Mouse (Mus musculus) Muller cell, postnatal 12 days (primary cell): ENCODE measurements at regions not wholly inside any gene's neighbourhood (a gene's known extent, or its start where the extent isn't known, plus 50 kb on each side); places are given as distances from the start of the nearest gene placed in this dataset.
A peak's percentile ranks its signal among the peaks of the same experiment; 100 is the strongest.

Experiments used
- DNase-seq: peaks from one replicate; pipeline ENCODE4 v3.0.0-alpha.2; 2015; ENCODE audit errors: inconsistent ontology term

DNA sequence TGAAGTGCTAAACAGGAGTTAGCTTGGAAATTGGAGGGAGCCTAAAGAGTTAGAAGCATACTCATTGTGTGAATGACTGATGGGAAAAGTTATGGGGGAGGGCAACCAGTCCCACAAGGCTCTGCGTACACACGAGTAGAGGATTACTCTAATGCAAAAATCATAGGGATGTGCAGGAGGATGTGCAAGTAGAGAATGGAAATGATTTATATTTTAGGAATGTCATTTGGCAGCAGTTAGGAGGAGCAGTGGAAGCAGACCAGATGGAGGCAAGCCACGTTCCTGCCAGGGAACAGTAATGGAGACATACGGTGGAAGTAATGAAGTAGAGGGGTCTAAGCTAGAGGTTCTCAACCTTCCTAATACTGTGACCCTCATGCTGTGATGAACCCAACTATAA is 194.1 kb upstream of the Arhgap24 start:
- peak; percentile 58 for DNase-seq

DNA sequence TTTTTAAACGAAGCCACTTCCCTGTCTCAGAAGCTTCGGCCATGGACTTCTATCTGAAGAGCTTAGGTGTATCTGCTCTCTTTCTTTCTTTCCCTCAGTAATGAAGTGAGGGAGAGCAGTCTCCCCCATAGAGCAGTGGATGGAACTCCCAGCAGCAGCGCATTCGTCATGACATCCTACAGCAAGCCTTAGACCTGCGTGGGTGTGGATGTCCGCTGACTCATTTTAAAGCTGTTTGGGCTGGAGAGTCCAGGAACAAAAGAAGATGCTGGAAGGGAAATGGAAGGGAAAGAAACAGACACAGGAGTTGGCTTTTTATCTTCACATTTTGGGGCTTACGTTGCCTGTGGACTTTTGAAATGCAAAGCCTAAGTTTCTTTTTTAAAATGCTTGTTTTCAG is 190.3 kb upstream of the Arhgap24 start:
- no peak for DNase-seq

DNA sequence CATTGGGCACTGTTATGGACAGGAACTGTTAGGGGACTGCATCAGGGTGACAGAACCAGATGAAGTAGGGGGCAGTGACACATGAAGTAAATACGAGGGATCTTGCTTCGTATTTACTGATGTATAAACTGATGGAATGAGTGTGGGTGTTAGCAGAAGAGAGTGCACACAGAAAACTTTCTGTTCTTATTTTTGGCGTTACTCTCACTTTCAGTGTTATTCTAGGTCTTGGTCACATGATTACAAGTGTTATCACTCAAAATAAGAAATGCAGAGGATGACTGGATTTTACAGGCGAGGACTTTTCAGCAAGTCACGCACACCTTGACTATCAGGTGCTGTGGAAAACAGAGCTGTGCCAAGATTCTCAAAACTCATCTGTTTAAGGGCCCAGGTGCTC is 185.6 kb upstream of the Arhgap24 start:
- DNase-seq = no peak

DNA sequence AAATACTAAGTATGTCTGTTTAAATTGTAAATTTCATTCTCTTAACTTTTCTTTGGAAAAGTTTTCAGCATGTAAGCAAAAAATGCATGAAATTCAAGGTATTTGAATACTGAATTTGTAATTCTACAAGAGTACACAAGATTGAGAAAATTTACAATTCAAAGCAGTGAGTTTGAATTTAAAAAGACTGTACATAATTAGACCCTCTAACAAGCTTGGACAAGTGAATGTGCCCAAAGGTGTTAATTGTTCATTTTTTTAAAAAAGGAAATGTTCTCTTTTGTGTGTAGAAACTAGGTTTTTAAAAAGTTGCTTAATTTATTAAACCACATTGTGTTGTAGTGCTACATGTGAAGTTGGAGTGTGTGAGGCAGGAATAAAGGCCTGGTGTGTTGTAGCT is 174.9 kb upstream of the Arhgap24 start:
- no peak for DNase-seq

DNA sequence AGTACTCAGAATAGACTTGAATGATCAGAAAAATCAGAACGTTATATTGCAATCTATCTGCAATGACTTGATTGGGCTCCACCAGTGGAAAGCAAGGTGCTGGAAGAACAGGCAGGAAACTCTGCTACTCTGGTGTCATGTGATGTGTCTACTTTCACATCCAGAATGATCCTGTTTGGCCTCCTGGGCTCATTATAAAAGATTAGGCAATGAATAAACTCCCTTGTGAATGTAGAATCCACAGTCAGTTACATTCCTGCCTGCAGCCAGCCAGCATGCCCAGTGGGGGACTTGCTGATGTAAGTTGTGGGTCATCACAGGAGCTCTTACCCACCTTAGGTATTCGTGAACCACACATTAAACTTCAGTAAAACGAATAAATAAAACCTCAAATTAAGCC is 174.5 kb upstream of the Arhgap24 start:
- peak; percentile 47 for DNase-seq

DNA sequence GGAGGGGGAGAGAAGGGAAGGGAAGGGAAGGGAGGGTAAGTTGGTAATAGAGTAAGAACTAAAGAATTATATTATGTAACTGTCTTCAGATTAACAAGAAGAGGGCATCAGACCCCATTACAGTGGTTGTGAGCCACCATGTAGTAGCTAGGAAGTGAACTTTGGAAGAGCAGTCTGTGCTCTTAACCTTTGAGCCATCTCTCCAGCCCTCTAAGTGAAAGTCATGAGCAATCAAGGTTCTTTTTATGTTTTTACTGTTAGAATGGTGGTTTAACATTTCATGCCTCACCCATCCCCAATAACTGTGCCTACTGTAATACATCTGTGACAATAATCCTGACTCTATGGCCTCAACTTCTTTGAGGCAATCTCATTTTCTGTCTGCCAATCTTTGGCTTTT is 169.6 kb upstream of the Arhgap24 start:
- DNase-seq = no peak

DNA sequence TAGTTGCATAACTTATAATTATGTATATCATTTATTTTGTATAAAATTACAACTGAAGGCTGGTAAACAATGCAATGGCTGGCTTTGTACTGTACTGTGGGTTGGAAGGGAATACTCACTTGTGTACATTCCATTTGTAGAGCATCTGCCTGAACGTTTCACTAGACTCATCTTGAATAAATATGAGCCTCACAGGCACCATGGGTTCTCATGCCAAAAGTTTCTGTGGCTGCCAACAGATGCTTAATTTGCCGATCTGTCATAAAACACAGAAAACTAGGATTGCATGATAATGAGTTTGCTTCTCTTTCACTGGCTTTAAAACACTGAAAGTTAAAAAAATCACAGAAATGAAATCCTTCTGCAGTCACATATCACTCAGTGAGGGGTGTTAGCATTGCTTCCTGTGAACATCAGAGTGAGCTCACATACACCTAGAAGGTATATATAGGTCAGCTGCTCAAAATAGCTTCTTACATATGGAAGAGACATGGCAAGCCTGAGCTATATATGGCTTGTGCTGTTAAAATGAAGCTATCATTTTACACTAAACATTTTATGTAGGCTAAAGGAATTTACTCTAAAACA is 152.9 kb upstream of the Arhgap24 start:
- DNase-seq = peak; percentile 24

DNA sequence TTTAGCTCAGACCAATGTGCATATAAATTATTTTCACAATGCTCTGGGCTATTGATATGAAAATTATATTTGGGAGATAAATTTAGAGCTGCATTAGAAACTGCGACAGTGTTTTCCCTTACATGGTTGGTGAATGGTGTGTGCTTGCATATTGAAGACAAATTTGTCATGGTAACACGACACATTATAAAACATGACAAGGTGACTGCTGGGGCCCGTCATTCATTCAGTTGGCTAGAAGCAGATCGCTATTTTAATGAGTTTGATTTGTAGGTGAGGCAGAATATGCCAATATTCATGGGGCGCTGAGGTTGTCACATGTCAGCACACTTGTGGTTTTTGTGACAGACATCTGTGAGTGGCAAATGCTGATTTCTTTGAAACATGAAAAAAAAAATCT is 147.3 kb upstream of the Arhgap24 start:
- no peak for DNase-seq

DNA sequence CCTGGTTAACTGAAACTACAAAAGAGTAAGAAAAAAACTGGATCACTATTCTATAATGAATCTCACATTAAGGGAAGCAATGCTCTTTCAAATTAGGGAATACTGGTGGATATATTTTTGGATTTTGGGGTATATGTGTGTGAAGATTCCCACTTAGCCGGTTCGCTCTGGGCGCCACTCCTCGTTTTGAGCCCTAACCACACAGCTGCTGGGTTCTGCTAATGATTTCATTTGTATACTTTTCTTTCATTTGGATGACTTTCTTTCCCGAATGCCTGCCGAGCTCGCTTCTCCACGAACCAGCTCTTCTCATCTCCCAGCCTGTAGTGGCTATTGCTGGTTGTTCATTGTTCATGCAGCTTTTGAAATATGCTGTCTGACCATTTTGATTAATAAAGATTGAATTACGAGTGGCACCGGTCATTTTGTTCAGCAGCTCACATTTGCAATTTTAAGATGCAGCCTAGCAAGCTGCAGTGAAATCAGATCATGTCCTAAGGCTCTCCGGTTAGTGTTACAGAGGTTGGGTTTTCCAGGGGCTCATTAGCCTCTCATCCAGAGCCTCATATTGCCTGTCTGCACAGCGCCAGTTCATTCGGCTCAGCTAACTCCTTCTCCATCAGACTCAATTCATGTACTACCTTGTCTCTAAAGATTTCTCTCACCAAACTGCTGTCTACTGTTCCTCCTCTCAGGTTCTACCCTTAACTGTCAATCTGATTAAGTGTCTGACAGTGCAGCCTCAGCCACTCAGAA is 146.6 kb upstream of the Arhgap24 start:
- no peak for DNase-seq

DNA sequence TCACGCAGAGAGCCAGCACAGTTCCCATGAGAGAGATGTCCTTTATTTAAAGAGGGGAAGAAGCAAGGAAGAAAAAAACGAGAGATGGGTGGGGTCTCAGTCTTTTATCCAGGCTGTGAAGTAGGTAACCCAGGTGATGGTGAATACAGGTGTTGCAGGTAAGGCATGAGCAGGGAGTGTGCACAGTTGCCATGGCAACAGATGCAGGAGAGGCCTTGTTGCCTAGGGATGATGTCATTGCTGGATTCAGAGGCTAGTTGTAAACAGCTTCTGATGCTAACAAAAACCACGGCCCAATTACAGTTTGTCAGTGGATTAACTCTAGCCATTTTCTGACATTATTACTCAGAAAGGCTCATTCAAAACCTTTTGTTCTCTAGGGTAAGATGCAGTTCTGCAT is 114.7 kb upstream of the Arhgap24 start:
- no peak for DNase-seq

DNA sequence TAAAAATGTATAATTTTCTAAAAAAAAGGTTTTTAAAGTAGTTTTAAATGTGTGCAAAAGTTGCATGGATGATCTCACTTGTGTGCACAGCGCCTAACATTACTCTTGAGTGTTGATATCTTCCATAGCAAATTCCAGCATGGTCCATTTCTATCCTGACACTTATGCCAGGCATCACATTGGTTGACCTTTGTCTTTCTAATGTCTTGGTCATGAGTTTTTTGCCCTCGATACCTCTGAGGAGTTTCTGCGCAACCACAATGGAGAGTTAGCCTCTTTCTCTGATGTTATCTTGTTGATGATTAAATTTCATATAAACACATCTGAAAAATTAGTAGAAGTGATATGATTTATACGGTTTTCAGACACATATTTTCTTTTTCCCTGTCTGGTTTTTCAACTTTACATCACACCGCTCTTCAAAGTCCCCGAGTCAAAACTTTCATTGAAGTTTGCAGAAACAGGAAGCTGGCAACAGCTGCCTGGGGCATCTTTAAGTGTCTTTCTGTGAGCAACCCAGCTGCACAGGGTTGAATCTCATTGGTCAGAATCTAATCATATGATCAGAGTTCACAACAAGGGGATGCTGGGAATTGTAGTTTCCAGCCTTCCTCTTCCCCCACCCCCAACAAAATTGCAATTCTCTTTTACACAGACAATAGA is 107.8 kb upstream of the Arhgap24 start:
- peak; percentile 22 for DNase-seq

DNA sequence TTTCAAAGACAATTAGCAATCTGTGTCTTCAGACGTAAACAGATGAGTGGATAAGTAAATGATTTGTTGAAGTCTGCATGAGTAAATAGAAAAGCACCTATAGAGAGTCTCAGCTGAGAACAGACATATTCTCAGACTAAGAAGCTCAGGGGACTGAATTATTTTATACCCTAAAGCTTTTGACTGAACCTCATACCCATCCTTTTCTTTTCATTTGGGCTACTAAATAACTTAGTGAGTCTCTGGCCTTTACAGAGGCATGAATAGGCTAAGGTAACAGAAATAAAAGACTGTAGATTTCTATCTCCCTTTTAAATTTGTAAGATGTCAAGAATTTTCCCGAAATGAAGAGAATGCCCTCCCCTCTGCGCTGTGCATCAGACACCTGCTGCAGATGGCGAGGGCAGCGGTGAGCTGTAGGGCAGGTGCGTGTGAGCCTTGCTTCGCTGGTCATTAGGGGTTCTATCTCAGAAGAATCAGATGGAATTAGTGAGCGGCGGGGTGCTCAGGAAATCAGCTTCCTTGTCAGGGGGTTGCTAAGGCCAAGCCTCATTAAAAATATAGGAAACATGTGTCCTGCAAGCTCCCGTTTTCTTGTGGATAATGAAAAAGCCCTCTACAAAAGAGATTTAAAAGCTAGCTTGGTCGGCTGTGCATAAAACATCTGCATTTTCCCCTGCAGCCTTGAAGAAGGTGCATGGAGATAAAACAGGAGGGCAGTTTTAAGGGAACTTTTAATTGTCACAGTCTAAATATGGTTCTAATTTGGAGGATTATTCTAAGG is 107.0 kb upstream of the Arhgap24 start:
- DNase-seq = no peak

DNA sequence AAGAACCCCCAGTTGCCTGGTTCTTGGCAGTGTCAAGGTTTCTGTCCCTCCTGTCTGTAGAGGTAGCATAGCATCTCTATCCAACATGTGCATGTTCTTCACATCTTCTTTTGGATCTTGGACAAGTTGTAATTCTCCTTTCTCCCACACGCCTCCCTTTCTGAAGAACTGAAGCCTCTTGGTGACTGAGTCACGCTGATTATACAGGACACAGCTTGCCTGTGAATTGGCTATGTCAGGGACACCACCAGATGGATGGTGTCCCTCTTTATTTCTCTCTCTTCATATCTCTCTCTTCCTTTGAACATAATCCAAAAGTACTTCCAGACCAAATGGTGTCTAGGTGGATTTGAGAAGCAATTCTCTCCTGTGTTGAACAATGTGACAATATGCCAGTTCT is 105.9 kb upstream of the Arhgap24 start:
- no peak for DNase-seq

DNA sequence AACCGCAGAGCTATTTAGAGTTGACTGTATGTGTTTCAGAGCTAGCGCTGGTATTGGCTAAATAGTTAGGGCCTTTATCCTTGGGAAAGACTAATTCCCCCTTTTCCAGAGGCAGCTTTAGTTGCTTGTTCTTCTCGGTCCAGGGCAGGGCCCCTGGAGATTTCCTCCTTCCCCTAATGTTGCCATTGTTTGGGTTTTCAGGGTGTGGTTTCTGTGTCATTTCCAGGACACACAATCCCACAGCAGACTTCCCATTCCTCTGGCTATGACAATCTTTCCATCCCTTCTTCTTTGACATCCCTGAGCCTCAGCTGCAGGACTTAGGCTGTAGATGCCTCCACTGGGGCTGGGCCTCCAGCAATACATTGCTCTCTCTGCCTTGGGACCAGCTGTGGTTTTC is 87.2 kb upstream of the Arhgap24 start:
- no peak for DNase-seq

DNA sequence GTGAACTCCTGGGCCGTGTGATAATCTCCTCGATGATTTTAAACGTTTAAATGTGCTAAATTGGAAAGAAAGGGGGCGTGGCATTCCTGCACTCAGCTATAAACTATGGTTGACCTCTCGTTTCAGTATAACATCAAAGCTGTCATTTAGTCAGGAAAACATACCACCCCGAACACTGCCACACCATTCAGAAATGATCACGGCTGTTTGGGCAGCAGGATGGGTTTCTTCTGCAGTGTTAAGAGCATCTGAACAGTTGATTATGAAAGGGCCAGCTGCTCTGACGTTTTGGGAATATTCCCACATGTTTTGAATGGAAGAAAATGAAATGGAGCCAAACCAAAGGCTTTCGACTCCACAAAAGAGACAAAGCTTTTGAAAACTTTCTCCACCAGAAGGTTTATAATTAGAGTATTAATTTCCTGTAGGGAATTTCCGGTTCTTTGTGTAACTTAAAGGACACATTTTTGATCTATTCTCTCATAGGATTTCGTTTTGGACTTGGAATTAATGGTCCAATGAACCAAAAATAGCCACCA is 85.5 kb upstream of the Arhgap24 start:
- peak; percentile 89 for DNase-seq

DNA sequence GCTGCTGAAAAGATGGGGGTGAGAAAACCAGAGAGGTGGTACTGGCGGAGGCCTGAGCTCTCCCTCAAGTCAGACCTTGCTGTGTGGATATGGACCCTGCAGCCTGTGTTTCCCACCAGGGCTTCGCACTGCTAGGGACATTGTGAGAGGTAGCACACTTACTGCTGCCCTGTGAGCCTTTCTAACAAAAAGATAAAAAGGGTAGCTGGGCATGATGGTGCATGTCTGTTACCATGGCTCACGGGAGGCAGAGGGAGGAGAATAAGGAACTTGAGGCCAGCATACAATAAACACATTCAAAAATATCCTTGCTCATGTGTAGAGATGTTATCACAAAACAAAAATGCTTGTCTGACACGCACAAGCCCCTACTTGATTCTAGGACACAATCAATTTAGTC is 82.2 kb upstream of the Arhgap24 start:
- no peak for DNase-seq

DNA sequence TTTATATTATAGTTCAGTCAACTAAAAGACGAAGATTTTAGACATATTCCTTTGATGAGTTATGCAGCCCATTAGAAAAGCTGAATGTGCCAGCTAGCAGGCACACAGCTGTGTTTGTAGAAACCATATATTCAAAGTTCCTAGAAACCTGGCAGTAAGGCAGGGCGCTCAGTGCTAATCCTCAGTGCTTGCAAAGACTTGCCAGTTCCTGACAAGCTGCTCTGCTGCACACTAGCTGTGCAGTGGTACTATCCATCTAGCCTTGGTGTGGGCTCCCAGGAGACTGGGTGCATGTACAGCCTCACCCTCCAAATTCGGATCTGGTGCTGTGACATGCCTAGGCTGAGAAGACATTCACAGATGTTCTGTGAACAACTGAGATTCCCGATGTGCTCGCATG is 63.5 kb upstream of the Arhgap24 start:
- DNase-seq = no peak

DNA sequence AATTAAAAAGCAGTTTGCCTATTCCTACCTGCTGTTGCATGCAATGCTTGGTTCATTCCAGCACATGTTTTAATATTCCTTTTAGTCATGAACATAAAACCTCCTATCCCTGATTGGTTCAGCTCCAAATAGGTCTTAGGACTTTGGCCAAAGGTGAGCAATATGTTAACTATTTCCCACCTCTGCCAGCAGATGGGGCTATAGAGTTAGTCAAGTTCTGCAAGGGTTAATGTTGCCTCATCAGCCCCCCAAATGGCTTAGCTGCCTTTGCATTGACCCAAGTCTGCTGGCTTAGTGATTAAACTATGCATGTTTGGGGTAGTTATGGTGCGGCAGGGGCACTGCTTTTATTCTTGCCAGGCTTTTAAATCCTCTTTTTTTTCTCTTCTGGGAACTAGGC is 62.1 kb upstream of the Arhgap24 start:
- peak; percentile 17 for DNase-seq

DNA sequence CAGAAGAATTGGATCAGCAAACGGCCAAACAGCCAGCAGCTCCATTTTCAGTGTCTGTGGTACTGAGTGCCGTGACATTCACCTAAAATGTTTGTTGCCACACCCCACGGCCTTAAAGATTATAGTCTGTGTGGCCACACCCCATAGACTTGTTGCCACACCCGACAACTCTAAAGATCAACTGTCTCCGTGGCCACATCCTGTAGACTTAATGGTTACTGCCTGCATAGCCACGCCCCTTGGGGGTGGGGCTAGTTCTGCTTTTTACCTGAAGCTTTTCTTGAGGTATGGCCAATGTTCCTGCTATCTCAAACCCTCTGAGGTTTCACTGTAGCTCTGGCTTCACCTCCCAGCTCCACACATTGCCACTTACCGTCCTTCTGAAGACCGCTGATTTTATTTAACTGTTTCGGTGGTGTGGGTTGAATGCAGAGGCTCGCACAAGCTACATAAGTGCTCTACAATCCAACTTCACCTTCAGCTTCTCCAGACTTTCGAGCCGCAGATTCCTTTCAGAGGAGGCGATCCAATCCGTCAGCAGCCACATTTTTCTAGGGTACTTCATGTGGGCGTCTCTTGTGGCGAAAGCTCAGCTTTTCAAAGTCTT is 56.5 kb upstream of the Arhgap24 start:
- no peak for DNase-seq

DNA sequence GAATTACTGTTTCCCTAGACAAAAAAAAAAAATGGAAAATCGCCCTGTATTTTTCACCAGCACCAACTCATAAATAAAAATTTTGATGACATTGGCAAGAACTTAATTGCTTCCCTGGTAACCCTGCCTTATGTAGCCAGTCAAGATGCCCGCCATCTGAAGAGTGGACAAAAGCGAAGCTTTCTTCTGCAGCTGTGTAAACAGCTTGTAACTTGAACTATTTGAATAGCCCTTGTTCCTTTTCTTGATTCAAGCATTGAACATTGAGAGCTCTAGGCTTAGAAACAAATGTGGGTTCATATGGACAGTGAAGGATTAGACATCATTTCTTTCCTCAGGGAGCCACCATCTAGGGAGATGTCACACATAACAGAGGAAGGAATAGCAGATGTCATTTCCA is 52.9 kb upstream of the Arhgap24 start:
- no peak for DNase-seq
